Mouse (Mus musculus) lung, adult 2 months (tissue): ENCODE results near the gene Raver2.

Source experiments
- CTCF ChIP-seq: fragments of 200-500 bp; IDR thresholded peaks from 2 replicates; pipeline ENCODE4 v1.5.1; 2011; ENCODE audit warnings: mild to moderate bottlenecking, low read length, control low read depth; ENCODE audit not compliant: insufficient read depth
- POLR2A ChIP-seq: fragments of 200-500 bp; IDR thresholded peaks from 2 replicates; pipeline ENCODE4 v1.6.1; 2011; ENCODE audit warnings: low read depth, mild to moderate bottlenecking, control low read depth, low read length, borderline replicate concordance; ENCODE audit errors: extremely low read depth

GRCm38 (mm10) chr4:101076425-101076824 is 7.6 kb downstream of the Raver2 start:
- no peak for TF ChIP-seq POLR2A
- no peak for TF ChIP-seq CTCF
